Mouse (Mus musculus) hindbrain, embryonic 13.5 days (tissue): ENCODE data around the gene Tspan18. TPM values are rescaled to one million over a fixed set of nuclear protein-coding genes. Genes with fewer than 3 reads are reported as not detected.
A peak's percentile ranks its signal among the peaks of the same experiment; 100 is the strongest.

Source experiments
- ATAC-seq: fragments of 200-750 bp; cut with Nextera tagmentation; 2 replicates; pipeline ENCODE4 v1.8.0; 2017; ENCODE audit warnings: moderate TSS enrichment; ENCODE audit not compliant: low FRiP score
- H3K27ac ChIP-seq: fragments of 300-500 bp; sonication (generic); 2 replicates; pipeline ENCODE4 v1.5.1; 2015; ENCODE audit warnings: inconsistent platforms, mild to moderate bottlenecking, moderate library complexity
- H3K27me3 ChIP-seq: fragments of 300-500 bp; sonication (generic); 2 replicates; pipeline ENCODE4 v1.6.1; 2015; ENCODE audit warnings: mild to moderate bottlenecking, inconsistent platforms
- H3K36me3 ChIP-seq: fragments of 300-500 bp; sonication (generic); 2 replicates; pipeline ENCODE4 v1.6.1; 2015; ENCODE audit warnings: mild to moderate bottlenecking, inconsistent platforms
- H3K4me1 ChIP-seq: fragments of 300-500 bp; sonication (generic); replicated peaks from 2 replicates; pipeline ENCODE4 v1.6.1; 2015; ENCODE audit warnings: inconsistent platforms
- H3K4me2 ChIP-seq: fragments of 300-500 bp; sonication (generic); 2 replicates; pipeline ENCODE4 v1.6.1; 2015; ENCODE audit warnings: inconsistent platforms, mild to moderate bottlenecking, moderate library complexity
- H3K4me3 ChIP-seq: fragments of 300-500 bp; sonication (generic); 2 replicates; pipeline ENCODE4 v1.5.1; 2015; ENCODE audit warnings: mild to moderate bottlenecking, inconsistent platforms
- H3K9ac ChIP-seq: fragments of 300-500 bp; sonication (generic); 2 replicates; pipeline ENCODE4 v1.6.1; 2015; ENCODE audit warnings: mild to moderate bottlenecking, inconsistent platforms
- H3K9me3 ChIP-seq: fragments of 300-500 bp; sonication (generic); 2 replicates; pipeline ENCODE4 v1.6.1; 2016; ENCODE audit warnings: inconsistent platforms
- WGBS: fragments of 180-500 bp; shearing (Covaris S2); methylation state at CpG from one replicate; pipeline ENCODE4 v1.1.7; 2015; 5-methylcytosine and 5-hydroxymethylcytosine counted together
- polyA plus RNA-seq: library from polyadenylated mRNA; unstranded; fragments of >200 nt; fragmentation: Nextera tagmentation; extraction: Ambion mirVana; gene quantifications from 2 replicates; pipeline ENCODE4 v1.2.1, GENCODE M21; 2015

The Tspan18 gene
- polyA plus RNA-seq, 1 experiment from 2014 or later: 32.5 TPM

GRCm38 (mm10) chr2:93200681-93201340, 133.5 kb downstream of the Tspan18 start:
- Histone ChIP-seq H3K4me3 (no peak overlapping the region), H3K27ac (peak overlapping the region; percentile 64), H3K9me3 (no peaks in the 10 kb centered on the region), H3K27me3 (no peaks in the 10 kb centered on the region), H3K4me2 (no peak overlapping the region), H3K9ac (peak overlapping the region; percentile 35; the same call in 1 of the 2 replicates), H3K36me3 (peaks cover 45% of the 10 kb centered on the region), H3K4me1 (peaks cover 66% of the 10 kb centered on the region)
- WGBS: 71% methylated on average over 10 of the region's 10 CpGs
- ATAC-seq: no peak

- Histone ChIP-seq H3K36me3 (peaks cover 36% of the 10 kb centered on the region), H3K27ac (peak overlapping the region; percentile 64; the same call in 1 of the 2 replicates)
Observed at GRCm38 (mm10) chr2:93199531-93199974, 134.8 kb downstream of the Tspan18 start.

DNA sequence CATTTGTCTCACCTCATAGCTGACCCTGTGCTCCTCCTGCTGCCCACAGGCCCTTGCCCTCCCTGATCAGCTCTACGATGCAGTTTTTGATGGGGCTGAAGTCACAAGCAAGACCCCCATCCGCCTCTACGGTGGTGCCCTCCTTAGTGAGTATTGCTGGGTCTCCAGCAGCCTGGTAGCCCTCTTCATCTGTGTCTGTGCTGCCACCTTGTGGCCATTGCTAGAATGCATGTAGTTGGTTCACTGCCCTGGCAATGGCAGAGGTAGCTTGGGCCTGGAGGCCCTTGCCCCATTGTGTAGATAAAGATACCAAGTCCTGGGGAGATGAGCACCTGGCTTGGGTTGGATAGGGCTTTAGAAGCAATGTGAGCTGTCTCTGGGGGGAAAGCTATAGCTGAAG, 135.5 kb downstream of the Tspan18 start:
- no peak overlapping the region for H3K9ac ChIP-seq
- no peak overlapping the region for H3K27ac ChIP-seq
- peak; percentile 46 for ATAC-seq
- peaks cover 36% of the 10 kb centered on the region for H3K36me3 ChIP-seq
- H3K9me3 ChIP-seq: no peaks in the 10 kb centered on the region
- H3K27me3 ChIP-seq: no peaks in the 10 kb centered on the region
- no peak overlapping the region for H3K4me3 ChIP-seq
- H3K4me2 ChIP-seq: no peak overlapping the region
- peaks cover 77% of the 10 kb centered on the region for H3K4me1 ChIP-seq
- 18% methylated on average over 3 of the region's 3 CpGs for WGBS

More at GRCm38 (mm10) chr2:93199531-93199974, 134.8 kb downstream of the Tspan18 start:
- 30% methylated on average over 13 of the region's 13 CpGs for WGBS
- no peak overlapping the region; the same call in 1 of the 2 replicates for H3K9ac ChIP-seq
- H3K4me3 ChIP-seq: no peak overlapping the region
- peak; percentile 19 for ATAC-seq
- no peaks in the 10 kb centered on the region for H3K9me3 ChIP-seq
- no peaks in the 10 kb centered on the region for H3K27me3 ChIP-seq
- H3K4me2 ChIP-seq: no peak overlapping the region
- H3K4me1 ChIP-seq: peaks cover 76% of the 10 kb centered on the region

GRCm38 (mm10) chr2:93193806-93194205, 140.5 kb downstream of the Tspan18 start:
- peaks cover 92% of the 10 kb centered on the region for H3K4me1 ChIP-seq
- no peak for ATAC-seq
- WGBS: 49% methylated on average over 4 of the region's 4 CpGs
- no peak overlapping the region for H3K27ac ChIP-seq
- no peaks in the 10 kb centered on the region for H3K27me3 ChIP-seq
- peaks cover 10% of the 10 kb centered on the region for H3K36me3 ChIP-seq
- no peaks in the 10 kb centered on the region for H3K9me3 ChIP-seq
- H3K9ac ChIP-seq: 0 out of 2 replicates have a peak overlapping the region, but pooled peaks have one; percentile 26
- no peak overlapping the region for H3K4me3 ChIP-seq
- H3K4me2 ChIP-seq: no peak overlapping the region; the same call in 1 of the 2 replicates

- Histone ChIP-seq H3K27me3 (no peaks in the 10 kb centered on the region), H3K9ac (peak overlapping the region; percentile 67), H3K27ac (peak overlapping the region; percentile 80), H3K4me1 (peaks cover 92% of the 10 kb centered on the region), H3K4me2 (peak overlapping the region; percentile 83), H3K36me3 (peaks cover 5% of the 10 kb centered on the region), H3K4me3 (peak overlapping the region; percentile 93; the same call in 1 of the 2 replicates), H3K9me3 (no peaks in the 10 kb centered on the region)
- 6% methylated on average over 6 of the region's 6 CpGs for WGBS
- ATAC-seq: 0 out of 2 replicates have a peak, but pooled peaks have one; percentile 5
Observed at GRCm38 (mm10) chr2:93192671-93193080, 141.6 kb downstream of the Tspan18 start.

DNA sequence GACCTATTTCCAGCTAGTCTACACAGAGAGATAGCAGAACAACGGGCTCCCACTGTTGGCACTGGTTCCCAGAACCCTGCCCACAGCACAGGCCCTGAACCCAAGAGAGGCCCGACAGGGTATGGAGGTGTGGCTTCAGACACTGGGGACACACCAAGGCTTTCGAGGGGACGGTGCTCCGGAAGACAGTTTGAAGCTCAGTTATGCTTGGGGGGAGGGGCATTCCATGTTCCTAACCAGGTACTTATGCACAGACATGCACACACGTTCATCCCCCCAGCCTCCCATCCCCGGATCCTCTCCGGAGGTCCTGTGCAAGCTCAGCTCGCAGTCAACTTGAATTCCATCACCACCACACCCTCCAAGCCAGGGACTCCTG, 142.1 kb downstream of the Tspan18 start:
- ATAC-seq: no peak
- Histone ChIP-seq H3K27ac (peak overlapping the region; percentile 80), H3K36me3 (no peaks in the 10 kb centered on the region; the same call in none of the 2 replicates), H3K4me3 (peak overlapping the region; percentile 93), H3K4me1 (peaks cover 90% of the 10 kb centered on the region), H3K4me2 (peak overlapping the region; percentile 83), H3K9ac (peak overlapping the region; percentile 67), H3K27me3 (no peaks in the 10 kb centered on the region), H3K9me3 (no peaks in the 10 kb centered on the region)
- 35% methylated on average over 9 of the region's 9 CpGs for whole genome bisulfite sequencing

- Histone ChIP-seq H3K4me2 (peak overlapping the region; percentile 83), H3K9ac (peak overlapping the region; percentile 67), H3K9me3 (no peaks in the 10 kb centered on the region), H3K36me3 (no peaks in the 10 kb centered on the region; the same call in 1 of the 2 replicates), H3K27me3 (no peaks in the 10 kb centered on the region), H3K4me3 (peak overlapping the region; percentile 93), H3K4me1 (peaks cover 90% of the 10 kb centered on the region), H3K27ac (peak overlapping the region; percentile 80)
- no peak for ATAC-seq
- WGBS: 38% methylated on average over 14 of the region's 14 CpGs
Observed at GRCm38 (mm10) chr2:93191488-93192181, 142.7 kb downstream of the Tspan18 start.

DNA sequence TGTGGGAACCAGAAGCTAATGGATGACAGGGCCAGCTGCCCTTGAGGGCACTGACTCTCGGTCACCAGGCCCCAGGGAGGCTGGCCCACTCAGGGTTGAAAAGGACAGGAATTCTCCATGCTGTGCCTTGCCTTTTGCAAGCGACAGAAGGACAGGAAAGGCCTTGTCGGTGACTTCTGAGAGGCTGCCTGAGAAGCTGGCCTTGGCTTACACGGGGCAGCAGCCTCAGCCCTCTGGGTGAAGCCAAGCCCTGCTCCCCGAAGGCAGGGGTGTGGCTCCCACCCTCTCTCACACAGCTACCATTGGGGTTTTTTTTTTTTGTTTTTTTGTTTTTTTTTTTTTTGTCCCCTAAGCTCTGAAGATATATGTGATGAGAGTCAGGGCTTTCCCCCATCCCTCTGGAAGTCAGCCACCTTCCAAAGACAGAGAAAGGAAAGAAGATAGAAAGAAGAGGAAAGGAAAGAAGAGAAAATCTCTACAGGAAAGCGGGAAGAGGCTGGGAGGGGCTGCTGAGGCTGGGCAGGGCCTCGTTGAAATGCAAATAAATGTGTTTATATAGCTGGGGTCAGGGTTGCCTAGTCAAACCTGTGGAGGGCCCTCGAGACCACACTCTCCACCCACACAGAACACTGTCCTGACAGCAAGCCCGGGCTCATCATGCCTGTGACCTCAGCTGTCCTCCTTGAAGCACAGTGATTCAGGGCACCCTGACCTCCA, 143.4 kb downstream of the Tspan18 start:
- H3K9me3 ChIP-seq: no peaks in the 10 kb centered on the region
- H3K36me3 ChIP-seq: no peaks in the 10 kb centered on the region
- H3K27me3 ChIP-seq: no peaks in the 10 kb centered on the region
- peak overlapping the region; percentile 67 for H3K9ac ChIP-seq
- H3K4me2 ChIP-seq: peak overlapping the region; percentile 83
- peak overlapping the region; percentile 93 for H3K4me3 ChIP-seq
- peaks cover 84% of the 10 kb centered on the region for H3K4me1 ChIP-seq
- no peak for ATAC-seq
- 6% methylated on average over 9 of the region's 9 CpGs for WGBS
- H3K27ac ChIP-seq: peak overlapping the region; percentile 80

GRCm38 (mm10) chr2:93188761-93189458, 145.4 kb downstream of the Tspan18 start:
- no peaks in the 10 kb centered on the region for H3K9me3 ChIP-seq
- peaks cover 3% of the 10 kb centered on the region; the same call in 1 of the 2 replicates for H3K27me3 ChIP-seq
- H3K9ac ChIP-seq: peak overlapping the region; percentile 99
- peak overlapping the region; percentile 97 for H3K27ac ChIP-seq
- peak; percentile 22; the same call in 1 of the 2 replicates for ATAC-seq
- peaks cover 66% of the 10 kb centered on the region for H3K4me1 ChIP-seq
- WGBS: 6% methylated on average over 19 of the region's 19 CpGs
- H3K36me3 ChIP-seq: no peaks in the 10 kb centered on the region
- H3K4me2 ChIP-seq: peak overlapping the region; percentile 83
- H3K4me3 ChIP-seq: peak overlapping the region; percentile 93

GRCm38 (mm10) chr2:93188020-93188760, 146.1 kb downstream of the Tspan18 start:
- Histone ChIP-seq H3K9me3 (no peaks in the 10 kb centered on the region), H3K4me1 (peaks cover 59% of the 10 kb centered on the region), H3K9ac (peak overlapping the region; percentile 99), H3K27ac (peak overlapping the region; percentile 97), H3K36me3 (no peaks in the 10 kb centered on the region), H3K4me2 (peak overlapping the region; percentile 83), H3K4me3 (peak overlapping the region; percentile 93), H3K27me3 (peaks cover 3% of the 10 kb centered on the region; the same call in 1 of the 2 replicates)
- WGBS: under 1% methylated on average over 53 of the region's 53 CpGs
- peak; percentile 7 for ATAC-seq
